Mouse (Mus musculus): ENCODE data around the gene Ccn2.

The Ccn2 gene

GRCm38 (mm10) chr10:24642796-24643580, 47.7 kb downstream of the Ccn2 start:
- no peak for DNase-seq

- no peak for DNase-seq
These were observed 49.9 kb downstream of the Ccn2 start for GRCm38 (mm10) chr10:24645169-24645568.
